Mouse (Mus musculus) kidney, embryonic 14.5 days (tissue): ENCODE results near the gene Epyc. TPM values are rescaled to one million over a fixed set of nuclear protein-coding genes. Genes with fewer than 3 reads are reported as not detected.

Experiments
- ATAC-seq: fragments of 200-750 bp; cut with Nextera tagmentation; 2 replicates; pipeline ENCODE4 v1.8.0; 2017; ENCODE audit warnings: moderate number of reproducible peaks, mild to moderate bottlenecking, moderate TSS enrichment, moderate library complexity; ENCODE audit not compliant: low FRiP score, low TSS enrichment
- H3K27ac ChIP-seq: fragments of 300-500 bp; sonication (generic); 2 replicates; pipeline ENCODE4 v1.5.1; 2014; ENCODE audit warnings: low read depth, mild to moderate bottlenecking, low read length, moderate library complexity, mixed read lengths
- H3K27me3 ChIP-seq: fragments of 300-500 bp; sonication (generic); 2 replicates; pipeline ENCODE4 v1.6.1; 2014; ENCODE audit warnings: mild to moderate bottlenecking, low read length; ENCODE audit not compliant: control insufficient read depth, insufficient read depth
- H3K36me3 ChIP-seq: fragments of 300-500 bp; sonication (generic); 2 replicates; pipeline ENCODE4 v1.6.1; 2014; ENCODE audit warnings: low read length, mixed read lengths; ENCODE audit not compliant: control insufficient read depth, insufficient read depth
- H3K4me1 ChIP-seq: fragments of 300-500 bp; sonication (generic); 2 replicates; pipeline ENCODE4 v1.6.1; 2014; ENCODE audit warnings: low read length, mixed read lengths; ENCODE audit not compliant: control insufficient read depth, insufficient read depth
- H3K4me2 ChIP-seq: fragments of 300-500 bp; sonication (generic); replicated peaks from 2 replicates; pipeline ENCODE4 v1.6.1; 2014; ENCODE audit warnings: low read depth, mild to moderate bottlenecking, low read length
- H3K4me3 ChIP-seq: fragments of 300-500 bp; sonication (generic); 2 replicates; pipeline ENCODE4 v1.5.1; 2014; ENCODE audit warnings: mild to moderate bottlenecking, low read length
- H3K9ac ChIP-seq: fragments of 300-500 bp; sonication (generic); 2 replicates; pipeline ENCODE4 v1.6.1; 2014; ENCODE audit warnings: low read depth, mild to moderate bottlenecking, low read length, moderate library complexity
- H3K9me3 ChIP-seq: fragments of 300-500 bp; sonication (generic); 2 replicates; pipeline ENCODE4 v1.6.1; 2016; ENCODE audit warnings: low read length; ENCODE audit not compliant: control insufficient read depth
- WGBS: fragments of 180-500 bp; shearing (Covaris S2); extraction: QIAGEN DNeasy Blood & Tissue Kit; methylation state at CpG from one replicate; pipeline ENCODE4 v1.1.7; 2014; 5-methylcytosine and 5-hydroxymethylcytosine counted together
- polyA plus RNA-seq: library from polyadenylated mRNA; unstranded; fragments of >200 nt; fragmentation: Nextera tagmentation; extraction: Ambion mirVana; gene quantifications from 2 replicates; pipeline ENCODE4 v1.2.1, GENCODE M21; 2014

Epyc gene
- polyA plus RNA-seq, 1 experiment from 2014 or later = not detected

GRCm38 (mm10) chr10:97693398-97694135, 49.7 kb downstream of the Epyc start:
- H3K27me3 ChIP-seq = no peaks in the 10 kb centered on the region
- H3K4me3 ChIP-seq = no peak overlapping the region

GRCm38 (mm10) chr10:97702321-97702720, 58.5 kb downstream of the Epyc start:
- Histone ChIP-seq H3K4me1 (no peaks in the 10 kb centered on the region), H3K9ac (no peak overlapping the region), H3K27me3 (no peaks in the 10 kb centered on the region), H3K4me2 (no peak overlapping the region), H3K9me3 (no peaks in the 10 kb centered on the region), H3K36me3 (no peaks in the 10 kb centered on the region), H3K4me3 (no peak overlapping the region), H3K27ac (no peak overlapping the region)
- no peak for ATAC-seq

More at GRCm38 (mm10) chr10:97693398-97694135, 49.7 kb downstream of the Epyc start:
- H3K4me1 ChIP-seq = no peaks in the 10 kb centered on the region
- H3K9me3 ChIP-seq = peaks cover 7% of the 10 kb centered on the region
- H3K27ac ChIP-seq = no peak overlapping the region
- H3K36me3 ChIP-seq = no peaks in the 10 kb centered on the region
- ATAC-seq = no peak
- WGBS = 92% methylated on average over 37 of the region's 37 CpGs
- H3K4me2 ChIP-seq = no peak overlapping the region
- no peak overlapping the region for H3K9ac ChIP-seq

- H3K4me1 ChIP-seq = no peaks in the 10 kb centered on the region
- no peaks in the 10 kb centered on the region for H3K9me3 ChIP-seq
- no peak overlapping the region for H3K27ac ChIP-seq
- no peak overlapping the region for H3K9ac ChIP-seq
- no peak overlapping the region for H3K4me2 ChIP-seq
- H3K36me3 ChIP-seq = no peaks in the 10 kb centered on the region
- H3K27me3 ChIP-seq = no peaks in the 10 kb centered on the region
- ATAC-seq = no peak
- WGBS = 54% methylated on average over 1 of the region's 1 CpGs
- no peak overlapping the region for H3K4me3 ChIP-seq
These were observed 60.7 kb downstream of the Epyc start for GRCm38 (mm10) chr10:97704562-97704961.

- Histone ChIP-seq H3K27me3 (no peaks in the 10 kb centered on the region), H3K4me2 (no peak overlapping the region), H3K4me3 (no peak overlapping the region), H3K9ac (no peak overlapping the region), H3K27ac (no peak overlapping the region), H3K4me1 (no peaks in the 10 kb centered on the region), H3K9me3 (no peaks in the 10 kb centered on the region), H3K36me3 (no peaks in the 10 kb centered on the region)
- WGBS = 3% methylated on average over 5 of the region's 5 CpGs
- peak; percentile 52; the same call in 1 of the 2 replicates for ATAC-seq
These were observed 68.8 kb downstream of the Epyc start for GRCm38 (mm10) chr10:97712687-97713086.

- Histone ChIP-seq H3K36me3 (no peaks in the 10 kb centered on the region), H3K4me2 (no peak overlapping the region), H3K27me3 (no peaks in the 10 kb centered on the region), H3K9ac (no peak overlapping the region), H3K9me3 (no peaks in the 10 kb centered on the region), H3K27ac (no peak overlapping the region), H3K4me1 (no peaks in the 10 kb centered on the region), H3K4me3 (no peak overlapping the region)
- 77% methylated on average over 4 of the region's 4 CpGs for WGBS
- ATAC-seq = no peak
These were observed 70.7 kb downstream of the Epyc start for GRCm38 (mm10) chr10:97714584-97714983.

- Histone ChIP-seq H3K9ac (no peak overlapping the region), H3K27ac (no peak overlapping the region), H3K4me1 (no peaks in the 10 kb centered on the region), H3K27me3 (no peaks in the 10 kb centered on the region), H3K4me2 (no peak overlapping the region), H3K4me3 (no peak overlapping the region), H3K36me3 (no peaks in the 10 kb centered on the region), H3K9me3 (no peaks in the 10 kb centered on the region)
- no peak for ATAC-seq
- WGBS = 96% methylated on average over 3 of the region's 3 CpGs
These were observed 71.5 kb downstream of the Epyc start for GRCm38 (mm10) chr10:97715289-97715906.

- WGBS = 85% methylated on average over 1 of the region's 1 CpGs
- Histone ChIP-seq H3K27me3 (no peaks in the 10 kb centered on the region), H3K36me3 (no peaks in the 10 kb centered on the region), H3K4me2 (no peak overlapping the region), H3K4me1 (no peaks in the 10 kb centered on the region), H3K27ac (no peak overlapping the region), H3K4me3 (no peak overlapping the region), H3K9ac (no peak overlapping the region), H3K9me3 (no peaks in the 10 kb centered on the region)
- ATAC-seq = no peak
These were observed 73.4 kb downstream of the Epyc start for GRCm38 (mm10) chr10:97717233-97717632.

GRCm38 (mm10) chr10:97718021-97718420, 74.2 kb downstream of the Epyc start:
- Histone ChIP-seq H3K27me3 (no peaks in the 10 kb centered on the region), H3K4me3 (no peak overlapping the region), H3K9me3 (no peaks in the 10 kb centered on the region), H3K9ac (no peak overlapping the region), H3K4me2 (no peak overlapping the region), H3K36me3 (no peaks in the 10 kb centered on the region), H3K27ac (no peak overlapping the region), H3K4me1 (no peaks in the 10 kb centered on the region)
- 76% methylated on average over 2 of the region's 2 CpGs for WGBS
- no peak for ATAC-seq

GRCm38 (mm10) chr10:97720625-97721024, 76.8 kb downstream of the Epyc start:
- H3K4me1 ChIP-seq = no peaks in the 10 kb centered on the region
- H3K9ac ChIP-seq = no peak overlapping the region
- WGBS = 61% methylated on average over 1 of the region's 1 CpGs
- no peak overlapping the region for H3K27ac ChIP-seq
- H3K4me2 ChIP-seq = no peak overlapping the region
- H3K4me3 ChIP-seq = no peak overlapping the region
- ATAC-seq = 0 out of 2 replicates have a peak, but pooled peaks have one; percentile 32
- no peaks in the 10 kb centered on the region for H3K27me3 ChIP-seq
- H3K9me3 ChIP-seq = no peaks in the 10 kb centered on the region
- no peaks in the 10 kb centered on the region for H3K36me3 ChIP-seq
